Mouse (Mus musculus) hindbrain, postnatal 0 days (tissue): ENCODE results near the gene Cpsf3. TPM values are rescaled to one million over a fixed set of nuclear protein-coding genes. Genes with fewer than 3 reads are reported as not detected.

Experiments
- ATAC-seq: fragments of 200-750 bp; cut with Nextera tagmentation; 2 replicates; pipeline ENCODE4 v1.8.0; 2017; ENCODE audit warnings: mild to moderate bottlenecking, moderate TSS enrichment, moderate library complexity
- DNase-seq: peaks from one replicate; pipeline ENCODE4 v3.0.0-alpha.2; 2015; ENCODE audit warnings: low spot score
- H3K27ac ChIP-seq: fragments of 300-500 bp; sonication (generic); 2 replicates; pipeline ENCODE4 v1.5.1; 2014; ENCODE audit warnings: mild to moderate bottlenecking
- H3K27me3 ChIP-seq: fragments of 300-500 bp; sonication (generic); 2 replicates; pipeline ENCODE4 v1.6.1; 2014; ENCODE audit warnings: low read length, mixed read lengths; ENCODE audit not compliant: insufficient read depth
- H3K36me3 ChIP-seq: fragments of 300-500 bp; sonication (generic); 2 replicates; pipeline ENCODE4 v1.6.1; 2014; ENCODE audit warnings: low read length, mixed read lengths; ENCODE audit not compliant: insufficient read depth
- H3K4me1 ChIP-seq: fragments of 300-500 bp; sonication (generic); 2 replicates; pipeline ENCODE4 v1.6.1; 2014; ENCODE audit warnings: antibody characterized with exemption, low read length, mixed read lengths; ENCODE audit not compliant: insufficient read depth
- H3K4me2 ChIP-seq: fragments of 300-500 bp; sonication (generic); 2 replicates; pipeline ENCODE4 v1.6.1; 2014; ENCODE audit warnings: low read depth, mild to moderate bottlenecking, low read length, moderate library complexity, mixed read lengths
- H3K4me3 ChIP-seq: fragments of 300-500 bp; sonication (generic); 2 replicates; pipeline ENCODE4 v1.5.1; 2014; ENCODE audit warnings: low read length
- H3K9ac ChIP-seq: fragments of 300-500 bp; sonication (generic); replicated peaks from 2 replicates; pipeline ENCODE4 v1.6.1; 2014; ENCODE audit warnings: mild to moderate bottlenecking, low read length, moderate library complexity, mixed read lengths
- H3K9me3 ChIP-seq: fragments of 300-500 bp; sonication (generic); 2 replicates; pipeline ENCODE4 v1.6.1; 2016; ENCODE audit warnings: low read length, mixed read lengths
- CTCF ChIP-seq: IDR thresholded peaks from 2 replicates; pipeline ENCODE4 v1.5.1; 2016; ENCODE audit warnings: antibody characterized with exemption, control low read depth, low read depth
- WGBS: fragments of 180-500 bp; shearing (Covaris S2); extraction: QIAGEN DNeasy Blood & Tissue Kit; methylation state at CpG from one replicate; pipeline ENCODE4 v1.1.7; 2014; 5-methylcytosine and 5-hydroxymethylcytosine counted together
- polyA plus RNA-seq: library from polyadenylated mRNA; unstranded; fragments of >200 nt; fragmentation: Nextera tagmentation; extraction: Ambion mirVana; gene quantifications from 2 replicates; pipeline ENCODE4 v1.2.1, GENCODE M21; 2015
- total RNA-seq: library from RNA; depleted of rRNA; stranded (reverse); fragments of >200 nt; gene quantifications from 2 replicates; pipeline ENCODE4 v1.2.3, GENCODE M21; 2014; rRNA removed

The Cpsf3 gene
- total and polyA plus RNA-seq, 2 experiments from 2014 or later = 41.7 to 69.7 TPM

- DNase-seq (no peak), ATAC-seq (no peak)
- H3K9ac ChIP-seq = no peak overlapping the region
- WGBS = 21% methylated on average over 7 of the region's 7 CpGs
- 0 out of 2 replicates have a peak, but pooled peaks cover 3% of the 10 kb centered on the region for H3K9me3 ChIP-seq
- H3K27ac ChIP-seq = no peak overlapping the region
- no peaks in the 10 kb centered on the region for H3K27me3 ChIP-seq
- H3K4me3 ChIP-seq = no peak overlapping the region
- H3K4me1 ChIP-seq = no peaks in the 10 kb centered on the region
- peaks cover 18% of the 10 kb centered on the region for H3K36me3 ChIP-seq
- no peak overlapping the region for H3K4me2 ChIP-seq
- no peak for TF ChIP-seq CTCF
Observed at GRCm38 (mm10) chr12:21350113-21350876, 65.1 kb downstream of the Cpsf3 start.

DNA sequence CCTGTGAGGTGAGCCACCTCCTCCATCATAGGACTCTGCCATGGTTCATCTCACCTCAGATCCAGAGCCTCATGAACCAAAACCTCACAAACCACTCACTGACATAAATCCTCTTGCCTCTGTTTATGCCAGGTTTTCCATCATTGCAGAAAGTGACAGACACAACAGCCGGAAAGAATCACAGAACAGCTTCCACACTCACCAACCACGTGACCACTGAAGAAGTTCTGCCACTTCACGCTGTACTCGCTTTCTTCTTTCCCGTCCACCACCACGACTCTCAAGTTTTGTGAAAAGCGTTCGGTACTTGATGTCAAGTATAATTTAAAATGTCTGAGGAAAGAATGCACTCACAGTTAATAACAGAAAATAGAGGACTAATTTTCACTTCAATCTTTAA, 68.5 kb downstream of the Cpsf3 start:
- H3K9ac ChIP-seq = no peak overlapping the region
- no peak for ATAC-seq
- H3K36me3 ChIP-seq = peaks cover 13% of the 10 kb centered on the region
- no peak overlapping the region for H3K4me3 ChIP-seq
- 0 out of 2 replicates have a peak, but pooled peaks cover 3% of the 10 kb centered on the region for H3K9me3 ChIP-seq
- H3K4me2 ChIP-seq = no peak overlapping the region
- H3K27me3 ChIP-seq = no peaks in the 10 kb centered on the region
- no peak for TF ChIP-seq CTCF
- H3K27ac ChIP-seq = no peak overlapping the region
- DNase-seq = no peak
- 96% methylated on average over 8 of the region's 8 CpGs for WGBS
- H3K4me1 ChIP-seq = no peaks in the 10 kb centered on the region

GRCm38 (mm10) chr12:21362686-21363085, 77.5 kb downstream of the Cpsf3 start:
- Histone ChIP-seq H3K9ac (no peak overlapping the region), H3K27me3 (no peaks in the 10 kb centered on the region), H3K4me3 (no peak overlapping the region), H3K4me1 (no peaks in the 10 kb centered on the region), H3K27ac (no peak overlapping the region), H3K4me2 (no peak overlapping the region), H3K36me3 (no peaks in the 10 kb centered on the region), H3K9me3 (no peaks in the 10 kb centered on the region)
- WGBS = 80% methylated on average over 2 of the region's 2 CpGs
- no peak for DNase-seq
- ATAC-seq = no peak
- TF ChIP-seq CTCF = no peak

GRCm38 (mm10) chr12:21363195-21363594, 78.0 kb downstream of the Cpsf3 start:
- Histone ChIP-seq H3K36me3 (no peaks in the 10 kb centered on the region), H3K9me3 (no peaks in the 10 kb centered on the region), H3K27ac (no peak overlapping the region), H3K9ac (no peak overlapping the region), H3K4me3 (no peak overlapping the region), H3K4me2 (no peak overlapping the region), H3K4me1 (no peaks in the 10 kb centered on the region), H3K27me3 (no peaks in the 10 kb centered on the region)
- WGBS = 92% methylated on average over 3 of the region's 3 CpGs
- no peak for DNase-seq
- no peak for ATAC-seq
- no peak for TF ChIP-seq CTCF

Other genes with a start within 250 kb of the Cpsf3 start
- gene Itgb1bp1, start 893 bp downstream of the Cpsf3 start, total RNA-seq = 20.8 and 21.1 TPM in 2 replicates
- gene Itgb1bp1, start 893 bp downstream of the Cpsf3 start, polyA plus RNA-seq = 37.0 and 38.5 TPM in 2 replicates
- 33.1 and 33.2 TPM in 2 replicates for gene Iah1, start 31.0 kb downstream of the Cpsf3 start, total RNA-seq
- gene Iah1, start 31.0 kb downstream of the Cpsf3 start, polyA plus RNA-seq = 31.2 and 37.0 TPM in 2 replicates
- gene Adam17, start 88.2 kb downstream of the Cpsf3 start, total RNA-seq = 16.4 and 18.9 TPM in 2 replicates
- 13.9 and 15.7 TPM in 2 replicates for gene Adam17, start 88.2 kb downstream of the Cpsf3 start, polyA plus RNA-seq
- 579 and 622 TPM in 2 replicates for gene Ywhaq, start 132.2 kb downstream of the Cpsf3 start, total RNA-seq
- 1,086 and 1,131 TPM in 2 replicates for gene Ywhaq, start 132.2 kb downstream of the Cpsf3 start, polyA plus RNA-seq